Mouse (Mus musculus) spleen, adult 2 months (tissue): ENCODE results near the gene Rtn4rl2.

Experiments used
- CTCF ChIP-seq: fragments of 200-500 bp; IDR thresholded peaks from 2 replicates; pipeline ENCODE4 v1.5.1; 2011; ENCODE audit warnings: mild to moderate bottlenecking, inconsistent platforms; ENCODE audit not compliant: insufficient read depth, insufficient read length, insufficient replicate concordance; ENCODE audit errors: extremely low read depth
- POLR2A ChIP-seq: fragments of 200-500 bp; IDR thresholded peaks from 2 replicates; pipeline ENCODE4 v1.6.1; 2011; ENCODE audit warnings: low read depth, low read length, inconsistent platforms

DNA sequence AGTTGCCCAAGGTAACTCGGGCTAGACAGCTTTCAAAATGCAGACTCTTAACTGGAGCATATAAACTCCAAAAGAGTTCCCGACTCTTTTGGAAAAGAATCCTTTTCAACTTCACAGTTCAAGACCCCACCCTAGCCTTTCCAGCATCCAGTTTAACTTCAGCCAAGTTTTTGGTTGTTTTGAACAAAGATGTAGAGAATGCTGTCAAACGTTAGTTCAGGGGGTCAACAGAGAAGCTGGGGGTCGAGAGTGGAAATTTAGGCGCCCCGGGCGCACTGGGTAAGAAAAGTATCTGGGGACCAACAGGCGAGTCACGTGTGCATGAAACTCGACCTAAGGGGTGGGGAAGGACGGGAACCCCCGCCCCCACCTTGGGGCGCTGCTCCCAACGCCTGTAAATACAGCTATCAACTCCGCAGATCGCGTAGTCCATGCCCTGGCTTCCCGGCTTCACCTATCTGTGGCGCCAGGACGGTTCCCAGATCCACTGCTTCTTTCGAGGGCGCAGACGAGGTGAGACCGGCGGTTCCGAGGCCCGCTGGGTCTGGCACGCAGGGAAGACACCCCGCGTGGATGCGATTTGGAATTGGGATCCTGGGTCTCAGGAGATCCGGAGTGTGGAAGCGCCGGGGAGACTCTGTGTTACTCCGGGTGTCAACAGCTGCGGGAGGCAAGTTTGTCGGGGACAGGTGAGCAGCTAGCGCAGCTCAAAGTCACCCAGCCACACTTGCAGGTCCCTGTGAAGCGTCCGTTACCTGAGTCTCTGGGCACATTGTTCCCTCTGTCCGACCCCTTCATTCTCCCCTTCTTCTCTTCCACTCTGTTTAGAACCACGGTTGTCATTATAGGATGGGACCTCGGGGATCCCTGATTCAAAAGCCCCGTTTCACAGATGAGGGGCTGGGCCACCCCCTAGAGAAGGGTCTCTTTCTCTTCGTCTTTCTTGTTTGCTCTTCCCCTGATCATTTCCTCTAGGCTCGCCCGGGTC, 47.2 kb downstream of the Rtn4rl2 start:
- TF ChIP-seq POLR2A (no peak), CTCF (no peak)
